Mouse (Mus musculus): ENCODE data around the gene Tspan32. TPM values are rescaled to one million over a fixed set of nuclear protein-coding genes. Genes with fewer than 3 reads are reported as not detected.

The Tspan32 gene
- polyA plus RNA-seq, 1 experiment from 2014 or later = 21.1 TPM

- Histone ChIP-seq H3K36me3 (peaks cover 5% of the 10 kb centered on the region; the same call in 1 of the 2 replicates), H3K27ac (no peak overlapping the region), H3K4me1 (peaks cover 8% of the 10 kb centered on the region; the same call in 1 of the 2 replicates), H3K9me3 (no peaks in the 10 kb centered on the region), H3K27me3 (ENCODE audit: insufficient read depth, poor library complexity, severe bottlenecking) (no peaks in the 10 kb centered on the region), H3K4me3 (no peak overlapping the region)
- no peak for DNase-seq (ENCODE audit: low spot score)
- WGBS = 86% methylated on average over 3 of the region's 3 CpGs
Measured at GRCm38 (mm10) chr7:143025496-143025895, 20.6 kb downstream of the Tspan32 start.

DNA sequence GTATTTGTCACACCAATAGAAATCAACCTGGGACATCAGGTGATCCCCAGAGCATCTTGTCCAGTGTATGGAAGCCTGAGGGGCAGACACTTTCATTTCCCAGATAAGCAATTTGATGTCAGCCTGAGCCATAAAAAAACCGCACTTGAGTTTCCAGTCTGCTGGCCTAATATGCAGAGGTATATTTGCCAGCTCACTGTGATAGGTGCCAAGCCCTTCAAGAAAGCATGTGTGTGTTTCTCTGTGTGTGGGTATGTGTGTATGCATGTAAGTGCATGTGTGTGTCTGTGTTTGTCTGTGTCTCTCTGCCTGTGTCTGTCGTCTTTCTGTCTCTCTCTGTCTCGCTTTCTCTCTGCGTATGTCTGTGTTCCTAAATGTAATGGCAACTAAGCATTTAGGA lies 22.4 kb downstream of the Tspan32 start:
- Histone ChIP-seq H3K4me1 (peaks cover 8% of the 10 kb centered on the region; the same call in 1 of the 2 replicates), H3K9me3 (no peaks in the 10 kb centered on the region), H3K27ac (no peak overlapping the region), H3K27me3 (ENCODE audit: insufficient read depth, poor library complexity, severe bottlenecking) (no peaks in the 10 kb centered on the region), H3K36me3 (peaks cover 5% of the 10 kb centered on the region; the same call in 1 of the 2 replicates), H3K4me3 (no peak overlapping the region)
- WGBS = 92% methylated on average over 4 of the region's 4 CpGs
- no peak for DNase-seq (ENCODE audit: low spot score)

DNA sequence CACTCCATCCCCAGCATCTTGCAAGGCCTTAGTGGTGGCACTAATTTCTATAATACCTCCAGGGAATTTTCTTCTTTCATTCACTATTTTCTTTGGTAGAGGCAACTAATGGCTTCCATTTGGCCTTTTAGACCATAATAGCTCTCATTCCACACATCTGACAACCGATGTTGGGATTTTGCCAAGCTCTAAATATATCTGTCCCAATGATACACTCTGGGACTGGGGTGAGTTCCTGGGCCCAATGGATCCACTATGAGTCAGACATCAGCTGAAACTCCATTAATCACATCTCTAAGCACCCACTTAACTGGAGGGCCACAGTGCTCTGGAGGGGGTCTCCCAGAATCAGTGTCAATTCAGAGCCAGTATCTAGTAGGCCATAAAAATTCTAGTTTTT lies 27.0 kb downstream of the Tspan32 start:
- WGBS = 75% methylated on average over 1 of the region's 1 CpGs
- H3K4me3 ChIP-seq = no peak overlapping the region
- peaks cover 9% of the 10 kb centered on the region; the same call in 1 of the 2 replicates for H3K36me3 ChIP-seq
- no peaks in the 10 kb centered on the region for H3K9me3 ChIP-seq
- no peaks in the 10 kb centered on the region for H3K27me3 ChIP-seq (ENCODE audit: insufficient read depth, poor library complexity, severe bottlenecking)
- DNase-seq (ENCODE audit: low spot score) = no peak
- H3K27ac ChIP-seq = no peak overlapping the region
- H3K4me1 ChIP-seq = peaks cover 8% of the 10 kb centered on the region; the same call in 1 of the 2 replicates

DNA sequence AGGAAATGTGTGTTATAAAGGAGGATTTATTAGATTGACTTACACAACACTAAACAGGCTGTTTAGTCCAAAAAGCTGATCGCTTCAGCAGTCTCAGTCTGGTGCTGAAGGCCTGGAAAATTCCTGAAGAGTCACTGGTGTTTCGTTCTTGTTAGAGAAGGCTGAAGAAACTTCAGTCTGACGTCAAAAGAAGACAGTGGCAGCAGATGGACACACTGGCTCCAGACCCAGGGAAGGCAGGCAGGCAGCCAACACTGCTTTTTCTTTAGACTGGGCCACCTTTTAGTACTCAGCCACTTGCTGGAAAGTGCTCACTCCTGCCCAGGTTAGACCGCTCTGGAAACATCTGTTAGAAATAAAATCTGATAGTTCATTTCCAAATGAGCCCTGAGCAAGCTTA lies 28.7 kb downstream of the Tspan32 start:
- Histone ChIP-seq H3K9me3 (no peaks in the 10 kb centered on the region), H3K4me1 (no peaks in the 10 kb centered on the region), H3K36me3 (peaks cover 9% of the 10 kb centered on the region; the same call in 1 of the 2 replicates), H3K27ac (no peak overlapping the region), H3K4me3 (no peak overlapping the region), H3K27me3 (ENCODE audit: insufficient read depth, poor library complexity, severe bottlenecking) (no peaks in the 10 kb centered on the region)
- no peak for DNase-seq (ENCODE audit: low spot score)
- 86% methylated on average over 4 of the region's 4 CpGs for WGBS

DNA sequence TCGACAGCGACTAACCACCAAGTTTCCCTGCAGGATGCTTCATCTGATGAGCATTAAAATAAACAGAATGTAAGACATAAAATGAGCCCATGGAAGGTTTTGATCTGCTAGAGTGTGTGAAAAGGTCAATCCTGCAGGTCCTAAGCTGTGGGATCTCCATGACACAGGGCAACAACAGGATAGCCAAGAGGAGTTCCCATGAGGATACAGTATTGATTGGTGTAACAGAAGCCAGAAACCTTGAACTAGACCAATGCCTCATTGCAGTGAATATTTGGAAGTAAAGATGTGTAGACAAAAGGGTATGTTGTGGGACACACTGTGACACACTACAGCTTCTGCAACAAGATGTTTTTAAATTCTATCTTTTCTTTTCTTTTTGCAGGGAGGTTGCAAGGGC lies 29.3 kb downstream of the Tspan32 start:
- no peaks in the 10 kb centered on the region for H3K27me3 ChIP-seq (ENCODE audit: insufficient read depth, poor library complexity, severe bottlenecking)
- WGBS = 90% methylated on average over 2 of the region's 2 CpGs

GRCm38 (mm10) chr7:143034519-143035450 lies 29.9 kb downstream of the Tspan32 start:
- DNase-seq (ENCODE audit: low spot score) = no peak
- H3K4me1 ChIP-seq = no peaks in the 10 kb centered on the region
- peaks cover 9% of the 10 kb centered on the region; the same call in 1 of the 2 replicates for H3K36me3 ChIP-seq
- WGBS = 86% methylated on average over 8 of the region's 8 CpGs
- H3K9me3 ChIP-seq = no peaks in the 10 kb centered on the region
- no peak overlapping the region for H3K27ac ChIP-seq
- no peaks in the 10 kb centered on the region for H3K27me3 ChIP-seq (ENCODE audit: insufficient read depth, poor library complexity, severe bottlenecking)
- H3K4me3 ChIP-seq = no peak overlapping the region

More for the DNA sequence above, 29.3 kb downstream of the Tspan32 start:
- Histone ChIP-seq H3K9me3 (no peaks in the 10 kb centered on the region), H3K4me1 (no peaks in the 10 kb centered on the region), H3K27ac (no peak overlapping the region), H3K36me3 (peaks cover 9% of the 10 kb centered on the region; the same call in 1 of the 2 replicates), H3K4me3 (no peak overlapping the region)
- no peak for DNase-seq (ENCODE audit: low spot score)

- 78% methylated on average over 3 of the region's 3 CpGs for WGBS
- no peaks in the 10 kb centered on the region for H3K27me3 ChIP-seq (ENCODE audit: insufficient read depth, poor library complexity, severe bottlenecking)
- peaks cover 9% of the 10 kb centered on the region; the same call in 1 of the 2 replicates for H3K36me3 ChIP-seq
- peaks cover 8% of the 10 kb centered on the region for H3K4me1 ChIP-seq
- DNase-seq (ENCODE audit: low spot score) = no peak
- H3K9me3 ChIP-seq = no peaks in the 10 kb centered on the region
- no peak overlapping the region for H3K27ac ChIP-seq
- H3K4me3 ChIP-seq = no peak overlapping the region
Measured at GRCm38 (mm10) chr7:143036787-143037186, 31.9 kb downstream of the Tspan32 start.

- WGBS = 89% methylated on average over 4 of the region's 4 CpGs
- no peaks in the 10 kb centered on the region for H3K9me3 ChIP-seq
- H3K4me3 ChIP-seq = no peak overlapping the region
- DNase-seq (ENCODE audit: low spot score) = no peak
- no peak overlapping the region for H3K27ac ChIP-seq
- H3K4me1 ChIP-seq = peaks cover 13% of the 10 kb centered on the region
- no peaks in the 10 kb centered on the region for H3K27me3 ChIP-seq (ENCODE audit: insufficient read depth, poor library complexity, severe bottlenecking)
- peaks cover 9% of the 10 kb centered on the region; the same call in 1 of the 2 replicates for H3K36me3 ChIP-seq
Measured at GRCm38 (mm10) chr7:143037306-143037705, 32.5 kb downstream of the Tspan32 start.

- Histone ChIP-seq H3K4me1 (peaks cover 20% of the 10 kb centered on the region), H3K27ac (no peak overlapping the region), H3K9me3 (no peaks in the 10 kb centered on the region), H3K27me3 (ENCODE audit: insufficient read depth, poor library complexity, severe bottlenecking) (no peaks in the 10 kb centered on the region), H3K4me3 (no peak overlapping the region), H3K36me3 (peaks cover 9% of the 10 kb centered on the region; the same call in 1 of the 2 replicates)
- WGBS = 86% methylated on average over 3 of the region's 3 CpGs
- no peak for DNase-seq (ENCODE audit: low spot score)
Measured at GRCm38 (mm10) chr7:143038174-143038931, 33.5 kb downstream of the Tspan32 start.

DNA sequence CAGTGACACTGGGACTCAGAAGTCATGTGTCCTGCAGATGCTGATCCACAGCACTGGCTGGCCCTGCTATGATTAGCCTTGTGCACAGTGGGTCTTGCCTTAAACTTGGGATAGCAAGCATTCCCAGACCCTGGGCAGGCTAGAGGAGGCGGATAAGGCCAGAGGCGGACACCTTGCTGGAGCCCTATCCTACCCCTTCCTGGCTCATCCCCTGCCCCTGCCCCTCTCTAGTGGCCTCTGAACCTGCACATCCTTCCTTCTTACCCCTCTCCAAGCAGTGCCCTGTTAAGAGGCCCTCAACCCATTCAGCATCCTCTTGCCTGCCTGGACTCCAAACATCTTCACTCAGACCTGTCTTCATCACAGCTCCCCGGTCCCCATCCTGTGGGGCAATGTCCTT lies 35.7 kb downstream of the Tspan32 start:
- peaks cover 4% of the 10 kb centered on the region; the same call in 1 of the 2 replicates for H3K36me3 ChIP-seq
- H3K9me3 ChIP-seq = no peaks in the 10 kb centered on the region
- H3K4me3 ChIP-seq = no peak overlapping the region
- peaks cover 20% of the 10 kb centered on the region for H3K4me1 ChIP-seq
- WGBS = 92% methylated on average over 3 of the region's 3 CpGs
- no peaks in the 10 kb centered on the region for H3K27me3 ChIP-seq (ENCODE audit: insufficient read depth, poor library complexity, severe bottlenecking)
- DNase-seq (ENCODE audit: low spot score) = no peak
- no peak overlapping the region for H3K27ac ChIP-seq

GRCm38 (mm10) chr7:143041138-143041822 lies 36.4 kb downstream of the Tspan32 start:
- no peak for DNase-seq (ENCODE audit: low spot score)
- Histone ChIP-seq H3K4me1 (peaks cover 20% of the 10 kb centered on the region), H3K36me3 (peaks cover 4% of the 10 kb centered on the region; the same call in 1 of the 2 replicates), H3K27me3 (ENCODE audit: insufficient read depth, poor library complexity, severe bottlenecking) (no peaks in the 10 kb centered on the region), H3K9me3 (no peaks in the 10 kb centered on the region), H3K27ac (peak overlapping the region; percentile 68), H3K4me3 (no peak overlapping the region)
- WGBS = 67% methylated on average over 3 of the region's 3 CpGs

DNA sequence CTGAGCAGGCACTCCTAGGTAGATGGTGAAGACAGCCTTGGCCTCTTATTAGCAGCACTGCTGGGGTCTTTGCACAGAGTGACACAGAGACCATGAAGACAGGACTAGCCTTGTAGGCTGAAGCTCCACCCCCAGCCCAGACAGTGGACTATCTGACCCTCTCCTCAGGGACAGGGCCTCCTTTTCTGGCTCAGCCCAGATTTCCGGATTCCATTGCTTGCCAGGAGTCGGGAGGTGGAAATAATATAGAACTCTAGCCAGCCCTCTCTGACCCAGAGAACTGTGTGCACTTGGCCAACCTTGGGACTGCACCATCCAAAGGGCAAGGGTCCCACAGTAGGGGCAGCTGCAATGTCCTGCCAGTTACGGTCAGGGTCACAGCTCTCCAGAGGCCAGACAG lies 37.2 kb downstream of the Tspan32 start:
- Histone ChIP-seq H3K36me3 (no peaks in the 10 kb centered on the region), H3K4me1 (peaks cover 20% of the 10 kb centered on the region), H3K9me3 (no peaks in the 10 kb centered on the region), H3K4me3 (no peak overlapping the region), H3K27me3 (ENCODE audit: insufficient read depth, poor library complexity, severe bottlenecking) (no peaks in the 10 kb centered on the region), H3K27ac (peak overlapping the region; percentile 68)
- WGBS = 47% methylated on average over 3 of the region's 3 CpGs
- DNase-seq (ENCODE audit: low spot score) = no peak

Measured in heart, embryonic 10.5 days (tissue).